Mouse (Mus musculus) retina, postnatal 1 day (tissue): ENCODE measurements at regions not wholly inside any gene's neighbourhood (a gene's known extent, or its start where the extent isn't known, plus 50 kb on each side); places are given as distances from the start of the nearest gene placed in this dataset.
A peak's percentile ranks its signal among the peaks of the same experiment; 100 is the strongest.

ENCODE experiments used
- DNase-seq: peaks from one replicate; pipeline ENCODE4 v3.0.0-alpha.2; 2012

DNA sequence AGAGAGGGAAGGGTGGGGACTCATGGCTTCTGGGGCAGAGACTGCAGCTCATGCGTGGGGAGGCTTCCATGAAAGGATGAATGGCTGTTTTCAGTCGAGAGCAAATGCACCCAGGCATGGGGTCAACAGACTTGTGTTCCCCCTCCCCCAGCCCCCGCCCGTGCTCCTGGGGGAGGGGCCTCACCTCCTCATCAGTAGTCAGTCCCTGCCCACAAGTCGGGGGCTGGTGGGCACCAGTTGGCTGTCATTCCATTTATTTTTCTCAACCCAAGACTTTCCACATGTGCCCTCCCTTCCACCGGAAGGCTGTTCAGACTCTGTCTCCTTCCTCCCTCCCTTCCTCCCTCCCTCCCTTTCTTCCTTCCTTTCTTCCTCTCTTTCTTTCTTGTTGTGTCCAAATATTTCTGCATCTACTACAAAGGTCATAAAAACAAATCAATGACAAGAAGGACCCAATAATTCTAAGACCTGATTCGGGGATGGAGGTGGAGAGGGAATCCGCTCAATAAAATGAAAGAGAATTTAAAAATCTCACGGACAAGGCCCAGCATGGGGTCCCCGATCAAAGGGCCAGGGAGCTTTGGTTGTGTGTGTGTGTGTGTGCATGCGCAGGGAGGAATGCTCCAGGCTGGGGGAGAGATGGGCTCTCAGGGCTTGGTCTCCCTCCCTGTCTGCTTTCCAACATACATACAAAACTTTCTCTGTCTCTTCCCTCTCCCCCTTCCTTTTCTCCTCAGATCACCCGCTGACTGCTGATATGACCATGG, 57.7 kb downstream of the Rpl14 start:
- DNase-seq: peak; percentile 36

- DNase-seq: no peak
Observed at GRCm38 (mm10) chr9:120629609-120630008, 58.4 kb downstream of the Rpl14 start.

GRCm38 (mm10) chr9:120632821-120633220, 61.6 kb downstream of the Rpl14 start:
- DNase-seq: peak; percentile 78

DNA sequence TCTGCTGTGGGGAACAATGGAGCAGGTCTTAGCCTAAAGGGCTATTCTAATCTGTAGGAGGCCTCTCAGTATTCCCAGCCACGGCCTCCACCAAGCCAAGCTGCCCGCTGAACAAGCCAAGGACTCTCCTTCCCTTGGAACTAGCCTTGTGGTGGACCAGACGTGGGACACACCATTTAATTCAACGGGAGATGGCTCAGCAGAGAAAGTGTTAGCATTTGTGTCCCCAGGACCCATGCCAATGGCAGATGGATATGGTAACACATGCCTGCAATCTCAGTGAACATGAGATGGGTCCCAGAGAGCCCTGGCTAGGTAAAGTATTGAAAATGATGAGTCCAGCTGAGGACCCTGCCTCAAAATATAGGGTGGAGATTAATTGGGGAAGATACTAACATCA, 71.4 kb downstream of the Rpl14 start:
- no peak for DNase-seq

DNA sequence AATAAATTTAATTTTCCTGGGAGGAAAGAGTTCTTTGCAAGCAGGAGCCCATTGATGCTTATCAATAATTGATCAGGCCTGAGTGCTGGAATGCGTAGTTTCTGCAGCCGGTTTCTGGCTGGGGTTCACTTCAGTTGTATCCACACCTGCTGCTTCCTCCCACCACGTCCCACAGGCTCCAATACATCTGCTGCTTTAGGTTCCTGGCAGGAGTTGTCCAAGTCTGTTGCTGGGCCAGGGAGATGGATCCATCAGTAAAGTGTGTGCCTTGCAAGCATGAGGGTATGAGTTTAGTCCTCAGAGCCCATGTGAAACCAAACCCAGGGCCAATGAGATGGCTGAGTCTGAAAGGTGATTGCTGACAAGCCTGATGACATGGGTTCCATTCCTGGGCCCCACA, 72.1 kb downstream of the Rpl14 start:
- no peak for DNase-seq

- no peak for DNase-seq
Observed at GRCm38 (mm10) chr9:120645776-120646175, 74.5 kb downstream of the Rpl14 start.

GRCm38 (mm10) chr9:120646806-120647667, 75.8 kb downstream of the Rpl14 start:
- peak; percentile 36 for DNase-seq

DNA sequence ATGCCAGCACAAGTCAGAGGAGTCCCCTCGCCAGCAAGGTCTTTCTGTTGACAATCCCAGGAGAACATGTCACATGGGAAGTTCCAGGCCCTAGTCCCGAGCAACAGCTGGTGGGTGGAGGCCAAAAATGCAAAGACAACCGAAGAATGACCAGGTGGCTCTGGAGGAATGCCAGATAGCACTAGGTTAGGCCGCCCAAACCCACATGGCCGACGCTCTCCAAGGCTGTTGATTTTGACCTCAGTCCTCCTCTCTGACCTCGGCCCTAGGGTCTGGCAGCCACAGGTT, 76.4 kb downstream of the Rpl14 start:
- DNase-seq: no peak

DNA sequence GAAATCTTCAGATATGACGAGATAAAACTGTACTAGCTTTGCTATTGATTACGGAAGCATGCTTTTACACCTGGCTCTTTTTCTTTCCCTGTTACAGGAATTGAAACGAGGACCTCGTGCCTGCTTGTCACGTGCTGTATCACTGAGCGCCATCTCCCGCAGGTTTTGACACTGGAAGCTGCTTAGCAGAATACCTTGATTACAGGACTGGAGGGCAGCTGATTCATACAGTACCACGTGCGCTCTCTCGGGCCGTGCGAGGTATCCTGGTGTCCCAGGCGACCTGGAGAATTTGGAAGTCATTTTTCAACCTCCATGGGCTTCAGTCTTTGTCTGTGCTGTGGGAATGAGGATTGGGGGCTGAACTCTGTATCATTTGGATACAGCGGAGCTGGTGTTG, 81.5 kb downstream of the Rpl14 start:
- no peak for DNase-seq

GRCm38 (mm10) chr9:120653170-120653569, 81.9 kb downstream of the Rpl14 start:
- no peak for DNase-seq

DNA sequence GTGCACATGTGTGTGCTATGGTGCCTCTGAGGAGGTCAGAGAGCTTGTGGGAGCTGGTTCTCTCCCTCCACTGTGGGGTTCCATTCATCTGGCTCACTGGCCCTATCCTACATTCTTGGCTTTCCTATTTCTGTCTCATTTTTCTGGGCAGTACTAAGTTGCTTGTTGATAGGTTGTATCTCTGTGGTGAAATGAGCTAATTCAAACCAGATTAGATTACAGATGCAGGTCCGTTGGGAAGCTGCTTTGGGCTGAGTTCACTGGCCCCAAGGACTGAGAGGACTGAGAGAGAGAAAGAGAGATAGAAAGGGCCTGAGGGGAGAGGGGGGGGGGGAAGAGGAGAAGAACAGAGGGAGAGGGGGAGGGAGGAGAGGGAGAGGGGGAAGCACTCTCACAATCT, 83.5 kb downstream of the Rpl14 start:
- no peak for DNase-seq

GRCm38 (mm10) chr9:120656976-120657375, 85.7 kb downstream of the Rpl14 start:
- DNase-seq: peak; percentile 87

GRCm38 (mm10) chr9:120657786-120658185, 86.5 kb downstream of the Rpl14 start:
- DNase-seq: no peak

GRCm38 (mm10) chr9:120658576-120658975, 87.3 kb downstream of the Rpl14 start:
- no peak for DNase-seq

DNA sequence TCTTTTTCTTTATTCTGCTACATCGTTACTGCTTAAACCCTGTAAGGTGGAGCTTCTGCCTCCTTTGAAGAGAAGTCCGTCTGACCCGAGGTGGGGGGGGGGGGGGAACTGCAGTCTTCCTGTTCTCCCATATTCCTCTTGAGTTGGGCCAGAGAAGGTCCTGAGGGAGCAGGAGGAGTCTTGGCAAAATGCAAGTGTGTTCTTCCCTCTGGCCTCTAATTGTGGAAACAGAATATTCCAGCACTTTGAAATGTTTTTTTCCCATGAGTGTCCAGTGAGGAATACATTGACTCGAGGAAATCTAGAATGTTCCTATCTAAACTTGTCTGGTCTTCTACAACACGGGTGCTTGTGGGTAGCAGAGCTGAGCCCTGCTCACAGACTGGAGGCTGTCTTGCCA, 90.0 kb downstream of the Rpl14 start:
- no peak for DNase-seq

GRCm38 (mm10) chr9:120661641-120662227, 90.5 kb downstream of the Rpl14 start:
- no peak for DNase-seq

- no peak for DNase-seq
Observed at GRCm38 (mm10) chr9:120663181-120663580, 91.9 kb downstream of the Rpl14 start.

- DNase-seq: no peak
Observed at GRCm38 (mm10) chr9:120664086-120664485, 92.8 kb downstream of the Rpl14 start.

GRCm38 (mm10) chr9:120672452-120672851, 101.2 kb downstream of the Rpl14 start:
- peak; percentile 70 for DNase-seq

GRCm38 (mm10) chr9:120674855-120675254, 103.6 kb downstream of the Rpl14 start:
- DNase-seq: peak; percentile 40

DNA sequence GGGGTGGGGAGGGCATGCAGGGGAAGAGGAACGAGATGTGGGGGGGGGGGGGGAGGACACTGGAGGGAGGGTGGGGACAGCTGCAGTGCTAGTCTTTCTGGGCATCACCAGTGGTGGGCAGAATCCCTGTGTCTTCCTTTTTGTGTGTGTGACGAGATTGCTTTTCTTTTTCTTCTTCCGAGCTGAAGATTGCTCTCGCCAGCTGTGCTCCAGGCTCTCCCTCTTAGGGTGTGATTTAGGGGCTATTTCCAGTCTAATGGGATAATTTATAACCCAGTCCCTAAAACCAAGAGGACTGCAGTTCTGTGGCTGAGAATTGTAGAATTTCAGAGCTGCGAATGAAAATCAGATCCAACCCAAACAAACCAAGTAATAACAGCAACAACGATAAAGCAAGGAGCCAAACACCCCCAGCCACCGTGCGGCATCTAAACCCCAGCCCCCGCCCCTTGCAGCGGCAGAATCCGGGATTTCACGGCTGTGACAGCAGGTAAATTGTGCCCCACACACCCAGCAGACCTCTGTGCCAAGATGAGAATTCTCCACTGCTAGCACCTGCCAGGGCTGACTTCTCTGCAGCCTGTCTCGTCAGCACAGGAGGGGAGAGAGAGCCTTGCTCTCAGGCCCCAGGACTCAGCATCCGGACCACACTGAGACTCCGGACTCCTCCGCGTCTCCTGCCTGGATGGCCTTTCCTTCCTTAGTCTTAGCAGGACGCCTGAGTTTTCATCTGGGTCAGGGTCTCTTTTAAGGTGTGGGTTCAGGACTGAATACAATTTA, 104.3 kb downstream of the Rpl14 start:
- DNase-seq: peak; percentile 46

- no peak for DNase-seq
Observed at GRCm38 (mm10) chr9:120676301-120676700, 105.1 kb downstream of the Rpl14 start.

- DNase-seq: no peak
Observed at GRCm38 (mm10) chr9:120676771-120677170, 105.5 kb downstream of the Rpl14 start.
